Mouse (Mus musculus): ENCODE data around the gene Nefh. TPM values are rescaled to one million over a fixed set of nuclear protein-coding genes. Genes with fewer than 3 reads are reported as not detected.
A peak's percentile ranks its signal among the peaks of the same experiment; 100 is the strongest.

Gene Nefh
- total and polyA plus RNA-seq, 3 experiments = 0.05 to 0.08 TPM; not detected in 1

DNA sequence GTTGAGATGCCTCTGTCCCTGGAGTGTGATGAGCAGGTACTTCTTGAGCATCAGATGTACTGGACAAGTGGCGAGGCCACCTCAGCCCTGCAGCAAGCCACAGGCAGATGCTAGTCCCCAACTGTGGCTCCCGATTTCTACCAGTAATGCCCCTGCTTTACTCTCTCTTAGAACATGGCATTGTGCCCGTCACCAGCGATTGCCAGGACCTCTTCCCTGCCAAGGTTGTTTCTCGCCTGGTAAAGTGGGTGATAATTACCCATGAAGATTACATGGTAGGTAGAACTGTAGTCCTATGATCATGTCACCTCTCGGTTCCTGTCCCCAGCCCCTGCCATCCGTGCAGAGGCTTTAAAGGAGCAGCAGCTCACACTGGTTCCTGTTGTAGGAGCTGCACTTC, 26.1 kb downstream of the Nefh start:
- TF ChIP-seq CTCF (IDR thresholded peaks at IDR 0.05) (no peak), POLR2A (IDR thresholded peaks at IDR 0.05; ENCODE audit: insufficient read depth, low read depth, low read length) (no peak), EP300 (IDR thresholded peaks at IDR 0.05; ENCODE audit: insufficient read depth, low read depth, low read length) (no peak)
- no peak overlapping the region for H3K4me3 ChIP-seq
- intact Hi-C loops (cut with DNase I) = no loop called here
- no peaks in the 10 kb centered on the region for H3K36me3 ChIP-seq (ENCODE audit: control insufficient read depth, insufficient read depth, low read length)
- 66% methylated on average over 7 of the region's 7 CpGs for WGBS
- H3K79me2 ChIP-seq (replicated peaks; ENCODE audit: control insufficient read depth, insufficient read depth, low read length) = no peaks in the 10 kb centered on the region
- no peaks in the 10 kb centered on the region for H3K27me3 ChIP-seq (ENCODE audit: control insufficient read depth, insufficient read depth, low read length)
- peak; percentile 32 to 39 for DNase-seq
- H3K4me1 ChIP-seq (ENCODE audit: control insufficient read depth, insufficient read depth, low read length) = no peaks in the 10 kb centered on the region
- no peak overlapping the region for H3K27ac ChIP-seq
- no peak overlapping the region for H3K9ac ChIP-seq (ENCODE audit: low read depth, low read length)

GRCm38 (mm10) chr11:4921281-4921680, 26.6 kb downstream of the Nefh start:
- intact Hi-C loops (cut with DNase I) = no loop called here
- H3K27me3 ChIP-seq (ENCODE audit: control insufficient read depth, insufficient read depth, low read length) = no peaks in the 10 kb centered on the region

GRCm38 (mm10) chr11:4916068-4916467, 31.8 kb downstream of the Nefh start:
- 46% methylated on average over 1 of the region's 1 CpGs for WGBS
- Histone ChIP-seq H3K27me3 (ENCODE audit: control insufficient read depth, insufficient read depth, low read length) (no peaks in the 10 kb centered on the region), H3K4me3 (no peak overlapping the region), H3K27ac (no peak overlapping the region), H3K9ac (ENCODE audit: low read depth, low read length) (no peak overlapping the region), H3K79me2 (replicated peaks; ENCODE audit: control insufficient read depth, insufficient read depth, low read length) (no peaks in the 10 kb centered on the region), H3K4me1 (ENCODE audit: control insufficient read depth, insufficient read depth, low read length) (no peaks in the 10 kb centered on the region), H3K36me3 (ENCODE audit: control insufficient read depth, insufficient read depth, low read length) (no peaks in the 10 kb centered on the region)
- DNase-seq = peak; percentile 26 to 55
- intact Hi-C loops (cut with DNase I) = loop anchor here (1.0 kb wide), 1 partner anchor 58 kb away; no protein-coding TSS in a partner anchor
- TF ChIP-seq POLR2A (IDR thresholded peaks at IDR 0.05; ENCODE audit: insufficient read depth, low read depth, low read length) (no peak), CTCF (IDR thresholded peaks at IDR 0.05) (peak; percentile 79)

More at GRCm38 (mm10) chr11:4921281-4921680, 26.6 kb downstream of the Nefh start:
- no peaks in the 10 kb centered on the region for H3K79me2 ChIP-seq (replicated peaks; ENCODE audit: control insufficient read depth, insufficient read depth, low read length)
- WGBS = 90% methylated on average over 2 of the region's 2 CpGs
- H3K4me3 ChIP-seq = no peak overlapping the region
- no peaks in the 10 kb centered on the region for H3K4me1 ChIP-seq (ENCODE audit: control insufficient read depth, insufficient read depth, low read length)
- no peak overlapping the region for H3K27ac ChIP-seq
- no peak overlapping the region for H3K9ac ChIP-seq (ENCODE audit: low read depth, low read length)
- no peak for DNase-seq
- no peaks in the 10 kb centered on the region for H3K36me3 ChIP-seq (ENCODE audit: control insufficient read depth, insufficient read depth, low read length)
- no peak for TF ChIP-seq CTCF (IDR thresholded peaks at IDR 0.05)

- Histone ChIP-seq H3K27me3 (ENCODE audit: control insufficient read depth, insufficient read depth, low read length) (no peaks in the 10 kb centered on the region), H3K36me3 (ENCODE audit: control insufficient read depth, insufficient read depth, low read length) (no peaks in the 10 kb centered on the region), H3K4me1 (ENCODE audit: control insufficient read depth, insufficient read depth, low read length) (no peaks in the 10 kb centered on the region), H3K9ac (ENCODE audit: low read depth, low read length) (no peak overlapping the region), H3K4me3 (no peak overlapping the region), H3K27ac (no peak overlapping the region), H3K79me2 (replicated peaks; ENCODE audit: control insufficient read depth, insufficient read depth, low read length) (no peaks in the 10 kb centered on the region)
- DNase-seq = no peak
- no peak for TF ChIP-seq CTCF (IDR thresholded peaks at IDR 0.05)
- 88% methylated on average over 6 of the region's 6 CpGs for WGBS
- intact Hi-C loops (cut with DNase I) = no loop called here
Measured at GRCm38 (mm10) chr11:4906231-4906630, 41.6 kb downstream of the Nefh start.

DNA sequence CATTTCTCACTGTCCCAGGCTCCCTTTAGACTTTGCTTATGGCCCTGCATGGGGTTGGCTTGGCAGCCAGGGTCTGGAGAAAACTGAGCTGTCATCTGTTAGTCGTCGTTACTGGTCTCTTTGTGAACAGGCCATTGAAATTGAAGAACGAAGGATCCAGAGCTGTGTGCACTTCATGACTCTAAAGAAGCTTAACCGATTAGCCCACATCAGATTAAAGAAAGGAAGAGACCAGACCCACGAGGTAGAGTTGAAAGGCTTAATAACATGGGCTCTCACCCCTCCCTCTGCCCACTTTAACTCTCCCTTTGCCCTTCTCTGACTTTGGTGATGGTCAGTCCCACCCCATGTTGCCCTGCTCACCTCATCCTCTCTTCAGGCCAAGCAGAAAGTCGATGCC, 45.9 kb downstream of the Nefh start:
- Histone ChIP-seq H3K36me3 (ENCODE audit: control insufficient read depth, insufficient read depth, low read length) (no peaks in the 10 kb centered on the region), H3K4me1 (ENCODE audit: control insufficient read depth, insufficient read depth, low read length) (no peaks in the 10 kb centered on the region), H3K27me3 (ENCODE audit: control insufficient read depth, insufficient read depth, low read length) (no peaks in the 10 kb centered on the region), H3K27ac (no peak overlapping the region), H3K79me2 (replicated peaks; ENCODE audit: control insufficient read depth, insufficient read depth, low read length) (no peaks in the 10 kb centered on the region), H3K9ac (ENCODE audit: low read depth, low read length) (no peak overlapping the region), H3K4me3 (no peak overlapping the region)
- intact Hi-C loops (cut with DNase I) = no loop called here
- TF ChIP-seq POLR2A (IDR thresholded peaks at IDR 0.05; ENCODE audit: insufficient read depth, low read depth, low read length) = no peak
- no peak for TF ChIP-seq CTCF (IDR thresholded peaks at IDR 0.05)
- no peak for TF ChIP-seq EP300 (IDR thresholded peaks at IDR 0.05; ENCODE audit: insufficient read depth, low read depth, low read length)
- WGBS = 87% methylated on average over 6 of the region's 6 CpGs
- DNase-seq = no peak

GRCm38 (mm10) chr11:4900437-4900836, 47.4 kb downstream of the Nefh start:
- 71% methylated on average over 5 of the region's 5 CpGs for WGBS
- no peaks in the 10 kb centered on the region for H3K79me2 ChIP-seq (replicated peaks; ENCODE audit: control insufficient read depth, insufficient read depth, low read length)
- H3K27me3 ChIP-seq (ENCODE audit: control insufficient read depth, insufficient read depth, low read length) = no peaks in the 10 kb centered on the region
- H3K27ac ChIP-seq = no peak overlapping the region
- TF ChIP-seq EP300 (IDR thresholded peaks at IDR 0.05; ENCODE audit: insufficient read depth, low read depth, low read length) (no peak), POLR2A (IDR thresholded peaks at IDR 0.05; ENCODE audit: insufficient read depth, low read depth, low read length) (no peak), CTCF (IDR thresholded peaks at IDR 0.05) (peak; percentile 65)
- H3K4me1 ChIP-seq (ENCODE audit: control insufficient read depth, insufficient read depth, low read length) = peaks cover 2% of the 10 kb centered on the region; the same call in 1 of the 2 replicates
- DNase-seq = no peak
- no peaks in the 10 kb centered on the region for H3K36me3 ChIP-seq (ENCODE audit: control insufficient read depth, insufficient read depth, low read length)
- H3K4me3 ChIP-seq = no peak overlapping the region
- intact Hi-C loops (cut with DNase I) = no loop called here
- H3K9ac ChIP-seq (ENCODE audit: low read depth, low read length) = no peak overlapping the region

Measured in heart, adult 2 months (tissue).